Mouse (Mus musculus): ENCODE data around the gene Atp8b4. TPM values are rescaled to one million over a fixed set of nuclear protein-coding genes. Genes with fewer than 3 reads are reported as not detected.

Atp8b4 gene
- polyA plus RNA-seq, 1 experiment = 31.7 TPM

GRCm38 (mm10) chr2:126498761-126499452 is 1.6 kb downstream of the Atp8b4 start:
- Histone ChIP-seq H3K4me1 (ENCODE audit: control insufficient read depth, insufficient read depth, low read length) (peaks cover 54% of the 10 kb centered on the region), H3K4me3 (ENCODE audit: insufficient read depth, low read length) (peak overlapping the region; percentile 75), H3K27ac (ENCODE audit: insufficient read depth, low read depth, low read length) (peak overlapping the region; percentile 73)
- TF ChIP-seq CTCF (IDR thresholded peaks at IDR 0.05; ENCODE audit: low read depth, low read length) (no peak), POLR2A (IDR thresholded peaks at IDR 0.05; ENCODE audit: borderline replicate concordance, low read depth, low read length) (no peak)

- peaks cover 68% of the 10 kb centered on the region for H3K4me1 ChIP-seq (ENCODE audit: control insufficient read depth, insufficient read depth, low read length)
- H3K27ac ChIP-seq (ENCODE audit: insufficient read depth, low read depth, low read length) = peak overlapping the region; percentile 67
- no peak overlapping the region for H3K4me3 ChIP-seq (ENCODE audit: insufficient read depth, low read length)
- TF ChIP-seq CTCF (IDR thresholded peaks at IDR 0.05; ENCODE audit: low read depth, low read length) = no peak
- no peak for TF ChIP-seq POLR2A (IDR thresholded peaks at IDR 0.05; ENCODE audit: borderline replicate concordance, low read depth, low read length)
Observed at GRCm38 (mm10) chr2:126496838-126497237, 3.6 kb downstream of the Atp8b4 start.

GRCm38 (mm10) chr2:126495832-126496695 is 4.4 kb downstream of the Atp8b4 start:
- no peak for TF ChIP-seq POLR2A (IDR thresholded peaks at IDR 0.05; ENCODE audit: borderline replicate concordance, low read depth, low read length)
- TF ChIP-seq CTCF (IDR thresholded peaks at IDR 0.05; ENCODE audit: low read depth, low read length) = no peak
- Histone ChIP-seq H3K4me1 (ENCODE audit: control insufficient read depth, insufficient read depth, low read length) (peaks cover 66% of the 10 kb centered on the region), H3K4me3 (ENCODE audit: insufficient read depth, low read length) (no peak overlapping the region), H3K27ac (ENCODE audit: insufficient read depth, low read depth, low read length) (peak overlapping the region; percentile 67)

- TF ChIP-seq CTCF (IDR thresholded peaks at IDR 0.05; ENCODE audit: low read depth, low read length) = no peak
- no peak for TF ChIP-seq POLR2A (IDR thresholded peaks at IDR 0.05; ENCODE audit: borderline replicate concordance, low read depth, low read length)
- Histone ChIP-seq H3K4me1 (ENCODE audit: control insufficient read depth, insufficient read depth, low read length) (peaks cover 59% of the 10 kb centered on the region), H3K27ac (ENCODE audit: insufficient read depth, low read depth, low read length) (no peak overlapping the region), H3K4me3 (ENCODE audit: insufficient read depth, low read length) (no peak overlapping the region)
Observed at GRCm38 (mm10) chr2:126495230-126495629, 5.2 kb downstream of the Atp8b4 start.

GRCm38 (mm10) chr2:126493306-126493705 is 7.2 kb downstream of the Atp8b4 start:
- Histone ChIP-seq H3K4me1 (ENCODE audit: control insufficient read depth, insufficient read depth, low read length) (peaks cover 64% of the 10 kb centered on the region), H3K27ac (ENCODE audit: insufficient read depth, low read depth, low read length) (no peak overlapping the region), H3K4me3 (ENCODE audit: insufficient read depth, low read length) (no peak overlapping the region)
- no peak for TF ChIP-seq POLR2A (IDR thresholded peaks at IDR 0.05; ENCODE audit: borderline replicate concordance, low read depth, low read length)
- no peak for TF ChIP-seq CTCF (IDR thresholded peaks at IDR 0.05; ENCODE audit: low read depth, low read length)

GRCm38 (mm10) chr2:126492713-126493112 is 7.8 kb downstream of the Atp8b4 start:
- TF ChIP-seq POLR2A (IDR thresholded peaks at IDR 0.05; ENCODE audit: borderline replicate concordance, low read depth, low read length) (no peak), CTCF (IDR thresholded peaks at IDR 0.05; ENCODE audit: low read depth, low read length) (no peak)
- Histone ChIP-seq H3K4me3 (ENCODE audit: insufficient read depth, low read length) (no peak overlapping the region), H3K27ac (ENCODE audit: insufficient read depth, low read depth, low read length) (no peak overlapping the region), H3K4me1 (ENCODE audit: control insufficient read depth, insufficient read depth, low read length) (peaks cover 58% of the 10 kb centered on the region)

GRCm38 (mm10) chr2:126491446-126491845 is 9.0 kb downstream of the Atp8b4 start:
- TF ChIP-seq CTCF (IDR thresholded peaks at IDR 0.05; ENCODE audit: low read depth, low read length) (no peak), POLR2A (IDR thresholded peaks at IDR 0.05; ENCODE audit: borderline replicate concordance, low read depth, low read length) (no peak)
- Histone ChIP-seq H3K27ac (ENCODE audit: insufficient read depth, low read depth, low read length) (peak overlapping the region; percentile 75), H3K4me3 (ENCODE audit: insufficient read depth, low read length) (peak overlapping the region; percentile 66), H3K4me1 (ENCODE audit: control insufficient read depth, insufficient read depth, low read length) (peaks cover 48% of the 10 kb centered on the region)

- peak overlapping the region; percentile 75 for H3K27ac ChIP-seq (ENCODE audit: insufficient read depth, low read depth, low read length)
- peak overlapping the region; percentile 66 for H3K4me3 ChIP-seq (ENCODE audit: insufficient read depth, low read length)
- H3K4me1 ChIP-seq (ENCODE audit: control insufficient read depth, insufficient read depth, low read length) = peaks cover 40% of the 10 kb centered on the region
- TF ChIP-seq CTCF (IDR thresholded peaks at IDR 0.05; ENCODE audit: low read depth, low read length) (no peak), POLR2A (IDR thresholded peaks at IDR 0.05; ENCODE audit: borderline replicate concordance, low read depth, low read length) (no peak)
Observed at GRCm38 (mm10) chr2:126490573-126490972, 9.9 kb downstream of the Atp8b4 start.

GRCm38 (mm10) chr2:126485262-126486017 is 15.0 kb downstream of the Atp8b4 start:
- H3K4me1 ChIP-seq (ENCODE audit: control insufficient read depth, insufficient read depth, low read length) = peaks cover 19% of the 10 kb centered on the region
- H3K27ac ChIP-seq (ENCODE audit: insufficient read depth, low read depth, low read length) = no peak overlapping the region
- TF ChIP-seq CTCF (IDR thresholded peaks at IDR 0.05; ENCODE audit: low read depth, low read length) = no peak
- TF ChIP-seq POLR2A (IDR thresholded peaks at IDR 0.05; ENCODE audit: borderline replicate concordance, low read depth, low read length) = no peak
- no peak overlapping the region for H3K4me3 ChIP-seq (ENCODE audit: insufficient read depth, low read length)

Measured in bone marrow macrophage, adult 2 months (primary cell).